9 mouse cellular contexts compared by ENCODE assay signal in the genomic region with DNA sequence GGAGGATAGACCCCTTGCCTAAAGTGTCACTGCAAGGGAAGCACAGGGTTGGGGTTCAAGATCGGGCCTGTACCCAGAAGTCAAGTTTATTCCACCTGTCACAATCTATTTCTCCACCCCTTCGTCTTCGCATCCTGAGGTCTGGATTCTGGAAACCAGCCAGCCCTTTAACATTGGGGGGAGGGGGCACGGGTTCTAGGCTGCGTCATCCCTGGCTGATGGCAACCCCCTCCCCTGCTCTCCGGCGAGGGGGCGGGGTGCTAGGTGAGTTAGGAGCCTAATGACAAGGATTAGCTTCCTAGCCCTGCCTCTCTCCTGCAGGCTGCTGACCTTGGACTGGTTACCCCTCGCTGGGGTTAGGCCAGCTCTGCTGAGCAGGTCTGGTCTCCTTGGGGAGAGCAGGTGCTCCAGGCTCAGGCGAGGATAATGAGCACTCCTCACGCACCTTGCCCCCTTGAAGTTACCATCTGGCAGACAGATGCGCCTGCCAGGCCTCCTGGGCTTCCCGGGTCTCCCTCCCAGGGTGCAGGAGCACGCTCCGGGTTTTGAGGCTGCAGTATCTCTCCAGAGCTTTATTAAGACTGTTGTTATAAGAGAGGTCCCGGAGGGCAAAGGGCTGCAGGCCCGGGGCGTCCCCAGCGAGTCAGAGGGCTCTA. TPM values are rescaled to one million over a fixed set of nuclear protein-coding genes. Genes with fewer than 3 reads are reported as not detected.
DNase-seq lines count a peak whose midpoint lies in the region; ATAC-seq and TF ChIP-seq lines count a peak whose summit lies in the region.
"Had no signal": no experiment of that assay in that cellular context is flagged by ENCODE, and none has a peak within 500 bp of the region (broad histone marks: within the 10 kb centered on the region; RNA-seq: fewer than 3 reads in every experiment).

No protein-coding gene starts in this region.

- H3K36me3 ChIP-seq in heart, embryonic 11.5 days (ENCODE audit: control insufficient read depth, insufficient read depth, low read length) = no peaks in the 10 kb centered on the region
- no peaks in the 10 kb centered on the region for H3K36me3 ChIP-seq in hindbrain, embryonic 10.5 days
- H3K36me3 ChIP-seq in liver, embryonic 13.5 days = no peaks in the 10 kb centered on the region
- no peaks in the 10 kb centered on the region for H3K36me3 ChIP-seq in stomach, embryonic 16.5 days (ENCODE audit: control insufficient read depth, insufficient read depth, low read length)

- no peak for TF ChIP-seq CTCF in cerebellum, adult 2 months (IDR thresholded peaks at IDR 0.05; ENCODE audit: borderline replicate concordance, insufficient read depth, low read depth, low read length)

- H3K27me3 ChIP-seq in heart, embryonic 11.5 days (ENCODE audit: control insufficient read depth, insufficient read depth, low read length) = peaks cover 86% of the 10 kb centered on the region
- no peaks in the 10 kb centered on the region for H3K27me3 ChIP-seq in cerebellum, adult 2 months (ENCODE audit: control insufficient read depth, insufficient read depth, low read length)
- peaks cover 86% of the 10 kb centered on the region for H3K27me3 ChIP-seq in hindbrain, embryonic 10.5 days (ENCODE audit: insufficient read depth, poor library complexity, severe bottlenecking)
- H3K27me3 ChIP-seq in liver, embryonic 13.5 days = peaks cover 97% of the 10 kb centered on the region
- H3K27me3 ChIP-seq in stomach, embryonic 16.5 days (ENCODE audit: control insufficient read depth, insufficient read depth, low read length) = no peaks in the 10 kb centered on the region

- DNase-seq in heart, postnatal 4 days = no peak
- DNase-seq in cerebellum, adult 2 months = peak in 1 of 2 experiments; percentile 71
- peak; percentile 37 for DNase-seq in hindbrain, embryonic 10.5 days (ENCODE audit: low spot score)
- no peak for DNase-seq in liver, embryonic 13.5 days
- DNase-seq in right cerebral cortex, postnatal 4 days = no peak
- DNase-seq in urinary bladder, postnatal 36 days (ENCODE audit: low spot score in 2 of 2) = no peak

- peaks cover 10% of the 10 kb centered on the region for H3K4me1 ChIP-seq in heart, embryonic 11.5 days (ENCODE audit: control insufficient read depth, insufficient read depth, low read length)
- H3K4me1 ChIP-seq in cerebellum, adult 2 months (ENCODE audit: control insufficient read depth, insufficient read depth, low read length) = peaks cover 5% of the 10 kb centered on the region
- H3K4me1 ChIP-seq in hindbrain, embryonic 10.5 days (replicated peaks) = peaks cover 74% of the 10 kb centered on the region
- peaks cover 19% of the 10 kb centered on the region for H3K4me1 ChIP-seq in liver, embryonic 13.5 days (replicated peaks)
- H3K4me1 ChIP-seq in stomach, embryonic 16.5 days (ENCODE audit: control insufficient read depth, insufficient read depth, low read length) = peaks cover 25% of the 10 kb centered on the region

- peak overlapping the region; percentile 98 for H3K4me2 ChIP-seq in heart, embryonic 11.5 days
- peak overlapping the region; percentile 60 for H3K4me2 ChIP-seq in liver, embryonic 13.5 days
- peak overlapping the region; percentile 87 for H3K4me2 ChIP-seq in stomach, embryonic 16.5 days (ENCODE audit: low read depth, low read length)

- H3K4me3 ChIP-seq in heart, embryonic 11.5 days (ENCODE audit: low read depth, low read length) = peak overlapping the region; percentile 74
- peak overlapping the region; percentile 81 for H3K4me3 ChIP-seq in cerebellum, adult 2 months (replicated peaks; ENCODE audit: insufficient read depth, low read depth, low read length)
- peak overlapping the region; percentile 79 for H3K4me3 ChIP-seq in hindbrain, embryonic 10.5 days
- H3K4me3 ChIP-seq in liver, embryonic 13.5 days (replicated peaks) = peak overlapping the region; percentile 63
- peak overlapping the region; percentile 81 for H3K4me3 ChIP-seq in stomach, embryonic 16.5 days (replicated peaks; ENCODE audit: low read length)

- WGBS in heart, embryonic 11.5 days (ENCODE audit: insufficient replicate concordance) = 4% methylated on average over 19 of the region's 19 CpGs
- WGBS in cerebellum, adult 2 months = 9% methylated on average over 19 of the region's 19 CpGs
- 5% methylated on average over 19 of the region's 19 CpGs for WGBS in hindbrain, embryonic 10.5 days
- WGBS in liver, embryonic 13.5 days (ENCODE audit: insufficient replicate concordance) = 8% methylated on average over 19 of the region's 19 CpGs
- 15% methylated on average over 19 of the region's 19 CpGs for WGBS in stomach, embryonic 16.5 days

- no peak; the same call in 1 of the 2 replicates for TF ChIP-seq POLR2A in cerebellum, adult 2 months (IDR thresholded peaks at IDR 0.05; ENCODE audit: borderline replicate concordance, insufficient read depth, low read length)

- H3K27ac ChIP-seq in heart, embryonic 11.5 days (ENCODE audit: low read depth, low read length) = no peak overlapping the region
- peak overlapping the region; percentile 90 for H3K27ac ChIP-seq in cerebellum, adult 2 months (ENCODE audit: insufficient read depth, low read length)
- peak overlapping the region; percentile 97 for H3K27ac ChIP-seq in hindbrain, embryonic 10.5 days
- no peak overlapping the region for H3K27ac ChIP-seq in liver, embryonic 13.5 days
- peak overlapping the region; percentile 85 for H3K27ac ChIP-seq in stomach, embryonic 16.5 days (ENCODE audit: low read length)

- peak overlapping the region; percentile 72 for H3K9ac ChIP-seq in heart, embryonic 11.5 days (ENCODE audit: low read depth, low read length)
- H3K9ac ChIP-seq in liver, embryonic 13.5 days = no peak overlapping the region
- H3K9ac ChIP-seq in stomach, embryonic 16.5 days (ENCODE audit: low read length) = peak overlapping the region; percentile 90

- no peak for ATAC-seq in heart, embryonic 11.5 days (replicated peaks; ENCODE audit: insufficient number of reproducible peaks, low FRiP score, low TSS enrichment)
- ATAC-seq in liver, embryonic 13.5 days (ENCODE audit: low read depth) = peak; percentile 14; the same call in 1 of the 2 replicates
- no peak for ATAC-seq in stomach, embryonic 16.5 days (ENCODE audit: insufficient read depth, low FRiP score)

- H3K9me3 ChIP-seq in heart, embryonic 11.5 days (replicated peaks; ENCODE audit: control insufficient read depth, low read length) = no peaks in the 10 kb centered on the region
- H3K9me3 ChIP-seq in hindbrain, embryonic 10.5 days = no peaks in the 10 kb centered on the region
- H3K9me3 ChIP-seq in liver, embryonic 13.5 days (replicated peaks) = no peaks in the 10 kb centered on the region
- no peaks in the 10 kb centered on the region for H3K9me3 ChIP-seq in stomach, embryonic 16.5 days (replicated peaks; ENCODE audit: control insufficient read depth, low read length)

RNA-seq across cellular contexts. Expression of a gene that starts 0.9 kb away (rescaled TPM):
- 1.2 and 1.4 TPM in 2 replicates for polyA plus RNA-seq in heart, embryonic 11.5 days (2014; fragmentation: Nextera tagmentation; extraction: Ambion mirVana)
- 1 to 10 TPM; 6.8 to 8.0 TPM for total RNA-seq in heart, postnatal 4 days (2021)
- 99.0 and 109 TPM in 2 replicates for polyA plus RNA-seq in cerebellum, adult 2 months (2012; rRNA removed)
- polyA plus RNA-seq in hindbrain, embryonic 10.5 days (2016; fragmentation: Nextera tagmentation; extraction: Ambion mirVana) = 2.9 and 5.1 TPM in 2 replicates
- polyA plus RNA-seq in liver, embryonic 13.5 days (2015; fragmentation: Nextera tagmentation; extraction: Ambion mirVana) = 1.2 and 1.3 TPM in 2 replicates
- 2.8 and 3.2 TPM in 2 replicates for polyA plus RNA-seq in stomach, embryonic 16.5 days (2015; fragmentation: Nextera tagmentation; extraction: Ambion mirVana)

RNA-seq across cellular contexts. Expression of a gene that starts 18.8 kb away (rescaled TPM):
- polyA plus RNA-seq in heart, embryonic 11.5 days (2014; fragmentation: Nextera tagmentation; extraction: Ambion mirVana) = 16.1 and 18.2 TPM in 2 replicates
- total RNA-seq in heart, postnatal 4 days (2021) = 10 to 100 TPM; 55.2 to 62.7 TPM
- 40.9 and 45.3 TPM in 2 replicates for polyA plus RNA-seq in cerebellum, adult 2 months (2012; rRNA removed)
- 20.2 and 22.6 TPM in 2 replicates for polyA plus RNA-seq in hindbrain, embryonic 10.5 days (2016; fragmentation: Nextera tagmentation; extraction: Ambion mirVana)
- polyA plus RNA-seq in liver, embryonic 13.5 days (2015; fragmentation: Nextera tagmentation; extraction: Ambion mirVana) = 11.2 and 11.4 TPM in 2 replicates
- polyA plus RNA-seq in stomach, embryonic 16.5 days (2015; fragmentation: Nextera tagmentation; extraction: Ambion mirVana) = 18.6 and 22.2 TPM in 2 replicates

RNA-seq across cellular contexts. Expression of a gene that starts 56.9 kb away (rescaled TPM):
- polyA plus RNA-seq in heart, embryonic 11.5 days (2014; fragmentation: Nextera tagmentation; extraction: Ambion mirVana) = 0.07 TPM in 1 of 2 replicates, not detected in the other
- total RNA-seq in heart, postnatal 4 days (2021) = not detected
- 12.4 and 15.0 TPM in 2 replicates for polyA plus RNA-seq in cerebellum, adult 2 months (2012; rRNA removed)
- polyA plus RNA-seq in hindbrain, embryonic 10.5 days (2016; fragmentation: Nextera tagmentation; extraction: Ambion mirVana) = not detected in 2 replicates
- not detected in 2 replicates for polyA plus RNA-seq in liver, embryonic 13.5 days (2015; fragmentation: Nextera tagmentation; extraction: Ambion mirVana)
- polyA plus RNA-seq in stomach, embryonic 16.5 days (2015; fragmentation: Nextera tagmentation; extraction: Ambion mirVana) = not detected in 2 replicates
- polyA plus RNA-seq: gonadal fat pad, adult 2 months had no signal

Comparison
In these comparisons a context has a peak if more than half of its experiments do, and no peak if none do; other contexts are left out.
1. H3K27ac ChIP-seq: peak in cerebellum, adult 2 months (single experiment), hindbrain, embryonic 10.5 days (single experiment) and stomach, embryonic 16.5 days (single experiment); none in heart, embryonic 11.5 days (single experiment) and liver, embryonic 13.5 days (single experiment).
2. RNA of a gene that starts 0.9 kb away (polyA plus RNA-seq): 99.0 to 109 TPM in cerebellum, adult 2 months; 2.9 to 5.1 TPM in hindbrain, embryonic 10.5 days, 2.8 to 3.2 TPM in stomach, embryonic 16.5 days, 1.2 to 1.3 TPM in liver, embryonic 13.5 days and 1.2 to 1.4 TPM in heart, embryonic 11.5 days; every median in the first group is over 10 times any median in the second.
3. RNA of a gene that starts 56.9 kb away (polyA plus RNA-seq): 12.4 to 15.0 TPM in cerebellum, adult 2 months; 0.07 TPM in heart, embryonic 11.5 days, not detected in stomach, embryonic 16.5 days, not detected in hindbrain, embryonic 10.5 days and not detected in liver, embryonic 13.5 days; every median in the first group is over 10 times any median in the second.
4. Peak in every context shown above with its lines, with median percentiles within 50 percentile points of each other: H3K4me2 ChIP-seq and H3K4me3 ChIP-seq.